Mouse (Mus musculus) intestine, embryonic 16.5 days (tissue): ENCODE data around the gene Abhd4. TPM values are rescaled to one million over a fixed set of nuclear protein-coding genes. Genes with fewer than 3 reads are reported as not detected.

ENCODE experiments used
- ATAC-seq: fragments of 200-750 bp; cut with Nextera tagmentation; 2 replicates; pipeline ENCODE4 v1.8.0; 2017; ENCODE audit warnings: moderate TSS enrichment, moderate library complexity
- H3K27ac ChIP-seq: fragments of 300-500 bp; sonication (generic); 2 replicates; pipeline ENCODE4 v1.5.1; 2014; ENCODE audit warnings: mild to moderate bottlenecking, low read length
- H3K27me3 ChIP-seq: fragments of 300-500 bp; sonication (generic); replicated peaks from 2 replicates; pipeline ENCODE4 v1.6.1; 2014; ENCODE audit warnings: low read length, control low read depth, mixed read lengths; ENCODE audit not compliant: control insufficient read depth, insufficient read depth
- H3K36me3 ChIP-seq: fragments of 300-500 bp; sonication (generic); 2 replicates; pipeline ENCODE4 v1.6.1; 2014; ENCODE audit warnings: low read length, control low read depth; ENCODE audit not compliant: control insufficient read depth, insufficient read depth
- H3K4me1 ChIP-seq: fragments of 300-500 bp; sonication (generic); 2 replicates; pipeline ENCODE4 v1.6.1; 2014; ENCODE audit warnings: low read length, control low read depth, mixed read lengths; ENCODE audit not compliant: control insufficient read depth, insufficient read depth
- H3K4me2 ChIP-seq: fragments of 300-500 bp; sonication (generic); 2 replicates; pipeline ENCODE4 v1.6.1; 2014; ENCODE audit warnings: low read depth, low read length, control low read depth
- H3K4me3 ChIP-seq: fragments of 300-500 bp; sonication (generic); 2 replicates; pipeline ENCODE4 v1.5.1; 2014; ENCODE audit warnings: mild to moderate bottlenecking, low read length
- H3K9ac ChIP-seq: fragments of 300-500 bp; sonication (generic); 2 replicates; pipeline ENCODE4 v1.6.1; 2014; ENCODE audit warnings: low read depth, low read length
- H3K9me3 ChIP-seq: fragments of 300-500 bp; sonication (generic); 2 replicates; pipeline ENCODE4 v1.6.1; 2016; ENCODE audit warnings: low read length, control low read depth; ENCODE audit not compliant: control insufficient read depth
- WGBS: fragments of 180-500 bp; shearing (Covaris S2); extraction: QIAGEN DNeasy Blood & Tissue Kit; methylation state at CpG from one replicate; pipeline ENCODE4 v1.1.7; 2014; 5-methylcytosine and 5-hydroxymethylcytosine counted together
- polyA plus RNA-seq: library from polyadenylated mRNA; unstranded; fragments of >200 nt; fragmentation: Nextera tagmentation; extraction: Ambion mirVana; gene quantifications from 2 replicates; pipeline ENCODE4 v1.2.1, GENCODE M21; 2015

The Abhd4 gene
- polyA plus RNA-seq, 1 experiment from 2014 or later, result 47.8 TPM

DNA sequence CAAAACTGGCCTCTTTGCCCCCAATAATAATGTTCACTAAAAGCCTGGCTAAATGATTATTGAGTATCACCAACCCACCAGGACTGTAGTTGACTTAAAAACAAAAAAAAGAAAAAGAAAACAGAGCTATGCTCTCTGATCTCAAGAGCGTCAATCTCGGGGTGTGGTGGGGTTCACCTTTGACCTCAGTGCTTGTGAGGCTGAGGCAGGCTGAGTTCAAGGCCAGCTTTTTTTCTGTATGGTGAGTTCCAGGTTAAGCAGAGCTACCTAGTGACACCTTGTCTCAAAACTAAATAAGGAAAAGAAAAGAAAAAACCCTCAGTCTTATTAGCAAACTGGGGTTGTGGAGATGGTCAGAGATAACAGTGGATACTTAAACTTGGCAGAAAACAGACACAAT is 43.6 kb upstream of the Abhd4 start:
- Histone ChIP-seq H3K27ac (no peak overlapping the region), H3K9me3 (no peaks in the 10 kb centered on the region), H3K36me3 (no peaks in the 10 kb centered on the region), H3K4me2 (no peak overlapping the region), H3K9ac (no peak overlapping the region), H3K4me1 (peaks cover 8% of the 10 kb centered on the region; the same call in 1 of the 2 replicates), H3K4me3 (no peak overlapping the region), H3K27me3 (no peaks in the 10 kb centered on the region)
- no peak for ATAC-seq
- WGBS, result 87% methylated on average over 2 of the region's 2 CpGs

DNA sequence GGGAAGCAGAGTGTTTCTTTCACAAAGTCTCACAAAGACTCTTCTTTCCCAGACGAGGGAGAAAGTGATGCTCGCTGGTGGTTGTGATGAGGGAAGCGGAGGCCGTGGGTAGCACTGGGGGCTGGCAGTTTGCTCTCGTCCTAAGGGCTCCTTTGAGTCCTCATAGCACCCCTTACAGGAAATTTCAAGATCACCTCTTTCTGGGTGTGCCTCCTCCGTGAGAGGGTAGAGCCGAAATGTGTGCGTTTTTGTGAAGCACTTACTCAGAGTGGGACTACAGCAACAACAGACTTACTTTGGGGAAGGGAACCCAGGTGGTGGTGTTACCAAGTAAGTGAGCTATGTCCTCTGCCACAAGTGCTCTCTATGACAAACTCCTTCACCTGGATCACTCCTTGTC is 42.8 kb upstream of the Abhd4 start:
- no peak overlapping the region for H3K4me3 ChIP-seq
- no peak overlapping the region for H3K27ac ChIP-seq
- no peaks in the 10 kb centered on the region for H3K36me3 ChIP-seq
- no peaks in the 10 kb centered on the region for H3K9me3 ChIP-seq
- no peak overlapping the region for H3K4me2 ChIP-seq
- no peak for ATAC-seq
- H3K4me1 ChIP-seq, result peaks cover 10% of the 10 kb centered on the region; the same call in 1 of the 2 replicates
- 91% methylated on average over 8 of the region's 8 CpGs for WGBS
- no peaks in the 10 kb centered on the region for H3K27me3 ChIP-seq
- H3K9ac ChIP-seq, result no peak overlapping the region

DNA sequence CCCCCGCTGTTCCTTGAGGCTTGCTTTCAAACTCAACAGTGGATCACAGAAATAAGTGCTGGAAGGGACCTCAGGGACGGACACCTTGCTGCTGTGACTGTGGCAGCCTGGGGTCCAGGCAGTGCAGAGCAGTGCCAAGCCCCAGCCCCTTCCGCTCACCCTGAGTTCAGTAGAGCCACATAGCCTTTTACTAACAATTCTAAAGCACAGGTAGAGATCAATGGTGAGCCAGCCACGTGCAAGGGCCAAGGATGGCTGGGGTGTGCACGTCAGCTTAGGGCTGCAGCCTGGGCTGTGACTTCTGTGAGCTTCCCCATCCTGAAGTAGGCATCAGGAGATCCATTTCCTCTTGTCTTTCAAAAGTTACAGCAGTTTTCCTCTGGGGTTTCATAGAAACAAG is 42.2 kb upstream of the Abhd4 start:
- H3K27me3 ChIP-seq, result no peaks in the 10 kb centered on the region
- no peak overlapping the region for H3K4me2 ChIP-seq
- H3K27ac ChIP-seq, result no peak overlapping the region
- H3K4me1 ChIP-seq, result 0 out of 2 replicates have a peak, but pooled peaks cover 7% of the 10 kb centered on the region
- H3K4me3 ChIP-seq, result no peak overlapping the region
- no peaks in the 10 kb centered on the region for H3K9me3 ChIP-seq
- no peak overlapping the region for H3K9ac ChIP-seq
- no peak for ATAC-seq
- no peaks in the 10 kb centered on the region for H3K36me3 ChIP-seq
- WGBS, result 90% methylated on average over 5 of the region's 5 CpGs

DNA sequence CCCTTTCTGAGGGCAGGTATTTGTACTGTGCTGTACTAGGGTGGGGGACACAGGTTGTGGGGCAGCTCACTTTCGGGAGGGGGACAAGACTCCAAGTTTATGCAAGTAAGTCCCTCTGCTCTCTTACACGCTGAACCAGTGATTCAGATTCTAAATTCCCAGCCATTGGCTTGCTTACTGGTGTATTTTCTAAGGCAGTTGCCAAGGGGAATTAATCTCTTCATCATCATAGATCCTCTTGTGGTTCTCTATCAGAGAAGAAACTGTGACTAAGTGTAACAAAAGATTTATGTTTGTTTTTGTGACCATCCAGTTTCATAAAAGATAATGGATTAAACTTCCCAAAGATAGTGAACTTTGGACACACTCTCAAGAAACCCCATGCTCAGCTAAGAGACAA is 40.3 kb upstream of the Abhd4 start:
- Histone ChIP-seq H3K9ac (no peak overlapping the region), H3K4me3 (no peak overlapping the region), H3K4me1 (0 out of 2 replicates have a peak, but pooled peaks cover 8% of the 10 kb centered on the region), H3K27ac (no peak overlapping the region), H3K9me3 (no peaks in the 10 kb centered on the region), H3K4me2 (no peak overlapping the region), H3K27me3 (no peaks in the 10 kb centered on the region), H3K36me3 (no peaks in the 10 kb centered on the region)
- no peak for ATAC-seq
- 89% methylated on average over 2 of the region's 2 CpGs for WGBS

DNA sequence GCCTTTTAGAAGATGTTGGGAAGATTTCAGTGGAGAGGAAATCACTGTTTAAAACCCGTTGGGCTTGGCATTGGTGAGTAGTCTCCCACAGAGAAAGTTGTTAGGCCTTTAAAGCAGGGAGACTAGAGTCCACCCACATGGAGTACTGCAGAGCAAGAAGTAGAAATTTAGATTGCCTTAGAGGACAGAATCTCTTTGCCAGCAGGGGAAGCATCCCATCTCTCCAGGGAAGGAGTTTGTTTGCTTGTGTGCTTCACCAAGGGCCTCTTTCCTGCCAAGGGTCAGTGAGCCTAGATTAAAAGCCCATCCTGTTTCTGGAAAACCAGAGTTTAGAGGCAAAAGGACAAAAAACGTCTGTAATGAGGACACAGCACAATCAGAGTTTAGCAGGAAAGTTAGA is 39.5 kb upstream of the Abhd4 start:
- no peak for ATAC-seq
- Histone ChIP-seq H3K4me2 (no peak overlapping the region), H3K9me3 (no peaks in the 10 kb centered on the region), H3K27me3 (no peaks in the 10 kb centered on the region), H3K4me1 (0 out of 2 replicates have a peak, but pooled peaks cover 11% of the 10 kb centered on the region), H3K4me3 (no peak overlapping the region), H3K9ac (no peak overlapping the region), H3K27ac (peak overlapping the region; percentile 55), H3K36me3 (no peaks in the 10 kb centered on the region)
- WGBS, result 38% methylated on average over 2 of the region's 2 CpGs

DNA sequence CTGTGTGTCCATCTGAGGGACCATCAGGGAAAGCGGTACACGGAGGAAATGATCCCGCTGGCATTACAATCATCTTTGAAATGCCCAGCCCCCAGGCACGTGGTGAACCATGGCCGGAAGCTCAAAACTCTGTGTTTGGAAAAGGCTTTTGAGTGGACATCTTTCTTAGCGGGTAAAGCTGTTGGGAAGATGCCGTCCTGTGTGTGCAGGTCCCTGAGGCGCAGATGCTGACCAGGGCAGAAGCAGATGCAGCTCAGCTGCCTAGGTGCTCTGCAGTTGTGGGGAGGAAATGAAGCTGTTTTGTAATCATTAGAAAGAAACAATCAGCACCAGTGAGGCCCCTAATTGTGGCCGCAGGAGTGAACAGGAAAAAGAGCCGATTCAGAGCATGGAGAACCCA is 39.1 kb upstream of the Abhd4 start:
- no peak for ATAC-seq
- Histone ChIP-seq H3K4me1 (0 out of 2 replicates have a peak, but pooled peaks cover 11% of the 10 kb centered on the region), H3K36me3 (no peaks in the 10 kb centered on the region), H3K9me3 (no peaks in the 10 kb centered on the region), H3K4me2 (no peak overlapping the region), H3K9ac (no peak overlapping the region), H3K27me3 (no peaks in the 10 kb centered on the region), H3K4me3 (no peak overlapping the region), H3K27ac (peak overlapping the region; percentile 55)
- 54% methylated on average over 10 of the region's 10 CpGs for WGBS

DNA sequence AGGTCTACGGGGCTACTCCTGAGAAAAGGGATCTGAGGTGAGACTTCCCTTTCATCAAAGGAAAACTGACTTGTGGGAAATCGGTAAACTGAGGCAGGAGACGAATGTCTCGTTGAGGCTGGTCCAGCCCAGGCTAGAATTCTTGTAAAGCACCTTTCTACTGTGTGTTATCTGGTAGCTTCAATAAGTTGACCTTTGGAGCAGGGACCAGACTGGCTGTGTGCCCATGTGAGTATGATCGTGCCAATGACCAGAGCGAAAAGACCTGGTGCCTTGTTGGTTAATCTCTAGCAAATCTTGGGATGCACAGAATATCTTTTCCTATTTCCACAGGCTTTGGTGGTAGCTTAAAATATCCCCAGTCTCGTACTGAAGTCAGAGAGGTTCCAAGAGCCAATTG is 37.9 kb upstream of the Abhd4 start:
- Histone ChIP-seq H3K36me3 (no peaks in the 10 kb centered on the region), H3K4me1 (0 out of 2 replicates have a peak, but pooled peaks cover 11% of the 10 kb centered on the region), H3K27ac (no peak overlapping the region), H3K9ac (no peak overlapping the region), H3K9me3 (no peaks in the 10 kb centered on the region), H3K4me3 (no peak overlapping the region), H3K27me3 (no peaks in the 10 kb centered on the region), H3K4me2 (no peak overlapping the region)
- WGBS, result 88% methylated on average over 7 of the region's 7 CpGs
- ATAC-seq, result no peak

DNA sequence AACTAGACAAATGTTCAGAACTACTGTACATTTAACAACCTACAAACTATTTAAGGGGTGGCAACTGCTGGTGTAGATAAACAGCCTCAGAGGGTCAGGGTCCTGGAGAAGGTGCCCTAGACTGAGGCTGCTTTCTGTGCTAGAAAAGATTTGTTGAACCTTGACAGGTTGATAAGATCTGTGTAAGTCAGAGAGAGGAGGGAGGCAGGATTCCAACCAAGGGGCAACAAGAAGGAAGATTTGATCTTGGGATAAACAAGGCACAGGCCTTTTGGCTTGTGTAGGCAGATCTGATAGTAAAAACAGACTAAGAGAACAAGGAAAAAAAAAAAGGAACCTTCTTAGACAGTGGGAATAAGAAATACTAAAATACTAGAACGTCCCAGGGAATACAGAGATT is 35.8 kb upstream of the Abhd4 start:
- no peaks in the 10 kb centered on the region for H3K36me3 ChIP-seq
- H3K9me3 ChIP-seq, result no peaks in the 10 kb centered on the region
- no peaks in the 10 kb centered on the region for H3K27me3 ChIP-seq
- no peak overlapping the region for H3K4me3 ChIP-seq
- WGBS, result 43% methylated on average over 1 of the region's 1 CpGs
- no peak for ATAC-seq
- no peak overlapping the region for H3K9ac ChIP-seq
- 0 out of 2 replicates have a peak, but pooled peaks cover 11% of the 10 kb centered on the region for H3K4me1 ChIP-seq
- H3K27ac ChIP-seq, result no peak overlapping the region
- no peak overlapping the region for H3K4me2 ChIP-seq

DNA sequence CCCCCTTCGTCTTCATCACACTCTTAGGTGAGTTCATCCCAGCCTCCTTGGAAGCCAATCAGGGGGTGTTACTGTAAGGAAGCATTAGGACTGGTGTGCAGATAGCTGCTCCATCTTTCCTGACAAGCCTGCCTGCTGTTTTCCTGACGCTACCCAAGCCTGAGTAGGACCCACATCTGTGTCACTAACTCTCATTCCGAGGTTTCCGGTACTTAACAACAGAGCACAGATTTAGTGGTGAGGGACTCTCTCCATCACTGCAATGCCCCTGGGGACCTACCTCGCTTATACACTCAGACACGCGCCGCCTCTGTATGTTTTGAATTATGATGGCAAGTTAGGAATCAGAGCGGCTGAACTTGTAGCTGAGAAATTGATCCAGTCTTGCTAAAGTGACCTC is 35.3 kb upstream of the Abhd4 start:
- 59% methylated on average over 9 of the region's 9 CpGs for WGBS
- Histone ChIP-seq H3K27me3 (no peaks in the 10 kb centered on the region), H3K9me3 (no peaks in the 10 kb centered on the region), H3K9ac (no peak overlapping the region), H3K4me3 (no peak overlapping the region), H3K4me2 (no peak overlapping the region), H3K27ac (no peak overlapping the region), H3K4me1 (0 out of 2 replicates have a peak, but pooled peaks cover 11% of the 10 kb centered on the region), H3K36me3 (no peaks in the 10 kb centered on the region)
- ATAC-seq, result no peak

DNA sequence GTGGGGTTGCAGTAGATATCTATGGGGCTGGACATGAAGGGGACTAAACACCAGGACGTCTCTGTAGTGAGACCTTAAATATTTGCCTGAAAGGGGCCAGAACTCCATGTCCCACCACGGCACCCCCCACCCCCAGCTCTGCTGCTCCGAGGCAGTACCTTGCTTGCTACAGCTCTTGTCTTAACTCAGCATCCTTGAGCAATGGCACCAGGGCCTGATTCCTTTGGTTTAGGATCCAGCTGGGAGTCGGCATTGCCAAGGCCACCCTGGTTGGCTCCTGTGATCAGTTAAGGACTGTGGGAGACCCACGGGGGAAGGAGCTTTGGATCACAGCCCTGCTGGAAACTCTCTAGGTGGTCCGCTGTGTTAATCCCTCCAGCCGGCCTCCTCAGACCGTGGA is 34.7 kb upstream of the Abhd4 start:
- Histone ChIP-seq H3K9ac (no peak overlapping the region), H3K4me1 (0 out of 2 replicates have a peak, but pooled peaks cover 11% of the 10 kb centered on the region), H3K27ac (peak overlapping the region; percentile 21; the same call in 1 of the 2 replicates), H3K4me2 (no peak overlapping the region), H3K4me3 (no peak overlapping the region), H3K36me3 (no peaks in the 10 kb centered on the region), H3K9me3 (no peaks in the 10 kb centered on the region), H3K27me3 (no peaks in the 10 kb centered on the region)
- ATAC-seq, result no peak
- WGBS, result 47% methylated on average over 8 of the region's 8 CpGs
